Mouse (Mus musculus) ES-Bruce4 (cell line): Measurements from ENCODE around the gene Ap4m1. TPM values are rescaled to one million over a fixed set of nuclear protein-coding genes. Genes with fewer than 3 reads are reported as not detected.

Source experiments
- H3K27ac ChIP-seq: 2 replicates; pipeline ENCODE4 v1.5.1; 2012; ENCODE audit warnings: low read length, inconsistent platforms; ENCODE audit not compliant: insufficient read depth
- H3K27me3 ChIP-seq: 2 replicates; pipeline ENCODE4 v1.6.1; 2012; ENCODE audit warnings: mild to moderate bottlenecking, low read length, inconsistent platforms; ENCODE audit not compliant: control insufficient read depth, poor library complexity, insufficient read depth, severe bottlenecking
- H3K36me3 ChIP-seq: 2 replicates; pipeline ENCODE4 v1.6.1; 2012; ENCODE audit warnings: inconsistent platforms, mild to moderate bottlenecking, low read length, moderate library complexity; ENCODE audit not compliant: control insufficient read depth, poor library complexity, insufficient read depth, severe bottlenecking
- H3K4me1 ChIP-seq: one replicate; pipeline ENCODE4 v1.8.1; 2011; ENCODE audit warnings: low read length; ENCODE audit not compliant: control insufficient read depth, insufficient read depth
- H3K4me3 ChIP-seq: 2 replicates; pipeline ENCODE4 v1.5.1; 2011; ENCODE audit warnings: low read depth, mild to moderate bottlenecking, low read length
- H3K9ac ChIP-seq: 2 replicates; pipeline ENCODE4 v1.6.1; 2012; ENCODE audit warnings: low read depth, mild to moderate bottlenecking, inconsistent platforms; ENCODE audit not compliant: poor library complexity, severe bottlenecking
- H3K9me3 ChIP-seq: replicated peaks from 2 replicates; pipeline ENCODE4 v1.6.1; 2012; ENCODE audit warnings: mild to moderate bottlenecking, low read length, inconsistent platforms; ENCODE audit not compliant: control insufficient read depth, poor library complexity, insufficient read depth, severe bottlenecking
- CTCF ChIP-seq: IDR thresholded peaks from one replicate; pipeline ENCODE4 v1.8.1; 2011; ENCODE audit warnings: low read depth, low read length
- EP300 ChIP-seq: IDR thresholded peaks from 2 replicates; pipeline ENCODE4 v1.6.1; 2011; ENCODE audit warnings: low read depth, low read length; ENCODE audit not compliant: insufficient read depth
- POLR2A ChIP-seq: IDR thresholded peaks from one replicate; pipeline ENCODE4 v1.8.1; 2011; ENCODE audit warnings: low read length; ENCODE audit not compliant: insufficient read depth
- polyA plus RNA-seq: library from polyadenylated mRNA; stranded (reverse); fragments of >200 nt; gene quantifications from 2 replicates; pipeline ENCODE4 v1.2.4, GENCODE M21; 2011; ENCODE audit warnings: low read depth; ENCODE audit not compliant: missing spikeins, insufficient read depth, insufficient read length

The Ap4m1 gene
- polyA plus RNA-seq, 1 experiment: 11.4 TPM

- no peaks in the 10 kb centered on the region for H3K4me1 ChIP-seq
- H3K4me3 ChIP-seq: no peak overlapping the region
- H3K9me3 ChIP-seq: no peaks in the 10 kb centered on the region
- no peak for TF ChIP-seq EP300
- TF ChIP-seq CTCF: no peak
- H3K27me3 ChIP-seq: no peaks in the 10 kb centered on the region
- no peaks in the 10 kb centered on the region; the same call in 1 of the 2 replicates for H3K36me3 ChIP-seq
- H3K9ac ChIP-seq: no peak overlapping the region
- no peak overlapping the region for H3K27ac ChIP-seq
Measured at GRCm38 (mm10) chr5:138154390-138154789, 17.4 kb upstream of the Ap4m1 start.

- H3K4me1 ChIP-seq: no peaks in the 10 kb centered on the region
- no peak within 1 kb of the TSS for H3K27ac ChIP-seq
- no peaks in the 10 kb centered on the region; the same call in 1 of the 2 replicates for H3K36me3 ChIP-seq
- H3K27me3 ChIP-seq: no peaks in the 10 kb centered on the region
- H3K4me3 ChIP-seq: peak within 1 kb of the TSS; percentile 85
- peak; percentile 34 for TF ChIP-seq POLR2A
- peak; percentile 97 for TF ChIP-seq CTCF
- TF ChIP-seq EP300: peak; percentile 40; the same call in 1 of the 2 replicates
- H3K9me3 ChIP-seq: no peaks in the 10 kb centered on the region
- H3K9ac ChIP-seq: peak within 1 kb of the TSS; percentile 35
Measured at GRCm38 (mm10) chr5:138155443-138155976, 16.3 kb upstream of the Ap4m1 start, which contains the start of gene Zfp113. TSS of gene Zfp113 (minus strand) at chr5:138155744.

GRCm38 (mm10) chr5:138160224-138160762, 11.5 kb upstream of the Ap4m1 start:
- Histone ChIP-seq H3K9ac (peak overlapping the region; percentile 76; the same call in 1 of the 2 replicates), H3K4me3 (peak overlapping the region; percentile 21; the same call in 1 of the 2 replicates), H3K36me3 (peaks cover 25% of the 10 kb centered on the region), H3K27me3 (no peaks in the 10 kb centered on the region), H3K9me3 (no peaks in the 10 kb centered on the region), H3K4me1 (no peaks in the 10 kb centered on the region), H3K27ac (peak overlapping the region; percentile 83)
- TF ChIP-seq CTCF (no peak), EP300 (no peak), POLR2A (no peak)

GRCm38 (mm10) chr5:138160842-138161665, 10.7 kb upstream of the Ap4m1 start, which contains the start of gene Cops6:
TSS of gene Cops6 (plus strand) at chr5:138161071.
- Histone ChIP-seq H3K27ac (peak within 1 kb of the TSS; percentile 83), H3K9me3 (no peaks in the 10 kb centered on the region), H3K4me1 (no peaks in the 10 kb centered on the region), H3K27me3 (no peaks in the 10 kb centered on the region), H3K9ac (peak within 1 kb of the TSS; percentile 76), H3K36me3 (peaks cover 31% of the 10 kb centered on the region), H3K4me3 (peak within 1 kb of the TSS; percentile 95)
- TF ChIP-seq POLR2A (peak; percentile 62), EP300 (no peak)

DNA sequence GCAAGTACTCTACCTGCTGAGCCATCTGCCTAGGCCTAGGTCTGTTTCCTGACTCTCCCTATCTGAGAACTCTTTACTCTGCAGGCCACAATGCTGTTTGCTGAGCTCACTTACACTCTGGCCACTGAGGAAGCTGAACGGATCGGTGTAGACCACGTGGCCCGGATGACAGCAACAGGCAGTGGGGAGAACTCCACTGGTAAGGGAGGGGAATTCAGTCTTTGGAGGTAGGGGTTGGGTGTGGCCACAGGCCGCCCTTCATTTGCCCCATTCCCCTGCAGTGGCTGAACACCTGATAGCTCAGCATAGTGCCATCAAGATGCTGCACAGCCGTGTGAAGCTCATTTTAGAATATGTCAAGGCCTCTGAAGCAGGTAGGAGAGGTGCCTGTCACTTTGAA, 8.8 kb upstream of the Ap4m1 start:
- Histone ChIP-seq H3K9me3 (no peaks in the 10 kb centered on the region), H3K9ac (no peak overlapping the region), H3K4me3 (no peak overlapping the region), H3K4me1 (no peaks in the 10 kb centered on the region), H3K27me3 (no peaks in the 10 kb centered on the region), H3K36me3 (peaks cover 51% of the 10 kb centered on the region), H3K27ac (peak overlapping the region; percentile 64)
- TF ChIP-seq EP300 (0 out of 2 replicates have a peak, but pooled peaks have one; percentile 4), POLR2A (no peak)

- Histone ChIP-seq H3K36me3 (peaks cover 56% of the 10 kb centered on the region), H3K27ac (peak overlapping the region; percentile 64), H3K4me3 (no peak overlapping the region), H3K27me3 (no peaks in the 10 kb centered on the region), H3K4me1 (peaks cover 2% of the 10 kb centered on the region), H3K9me3 (no peaks in the 10 kb centered on the region), H3K9ac (no peak overlapping the region)
- no peak for TF ChIP-seq EP300
- TF ChIP-seq CTCF: no peak
- no peak for TF ChIP-seq POLR2A
Measured at GRCm38 (mm10) chr5:138163610-138164009, 8.2 kb upstream of the Ap4m1 start.
